Mouse (Mus musculus): ENCODE measurements at regions not wholly inside any gene's neighbourhood (a gene's known extent, or its start where the extent isn't known, plus 50 kb on each side); places are given as distances from the start of the nearest gene placed in this dataset.

DNA sequence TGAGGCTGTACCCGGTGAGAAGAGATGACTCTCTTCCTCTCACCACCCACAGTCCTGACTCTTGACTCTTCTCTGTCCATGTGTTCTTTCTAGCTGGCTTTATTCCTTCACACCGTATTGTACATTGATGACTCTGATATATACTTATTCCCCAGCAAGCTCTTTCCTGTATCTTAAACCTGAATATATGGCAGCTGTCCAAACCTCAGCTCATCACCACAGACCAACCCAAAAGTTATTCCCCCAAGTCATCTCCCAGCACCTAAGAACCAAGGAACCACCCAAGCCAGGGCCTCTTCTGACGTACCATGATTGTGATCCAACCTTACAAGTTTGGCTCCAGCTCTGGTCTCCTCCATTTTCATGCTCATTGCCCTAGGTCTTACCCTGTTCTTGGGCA lies 99.1 kb upstream of the Prdm1 start:
- Histone ChIP-seq H3K27ac (replicated peaks; ENCODE audit: low read depth, low read length) (no peak overlapping the region), H3K9ac (replicated peaks; ENCODE audit: low read length) (no peak overlapping the region), H3K4me3 (ENCODE audit: low read depth, low read length) (no peak overlapping the region), H3K36me3 (replicated peaks; ENCODE audit: control insufficient read depth, insufficient read depth, low read depth, low read length) (no peaks in the 10 kb centered on the region), H3K9me3 (replicated peaks; ENCODE audit: control insufficient read depth, low read length) (no peaks in the 10 kb centered on the region), H3K4me1 (ENCODE audit: control insufficient read depth, insufficient read depth, low read length) (no peaks in the 10 kb centered on the region), H3K27me3 (ENCODE audit: control insufficient read depth, insufficient read depth, low read length) (no peaks in the 10 kb centered on the region), H3K4me2 (ENCODE audit: low read depth, low read length) (no peak overlapping the region)
- no peak for DNase-seq (ENCODE audit: low spot score)
- no peak for ATAC-seq (replicated peaks; ENCODE audit: insufficient number of reproducible peaks, low FRiP score, low TSS enrichment, low read depth)
- WGBS, result 84% methylated on average over 3 of the region's 3 CpGs

GRCm38 (mm10) chr10:44625521-44625920 lies 97.2 kb upstream of the Prdm1 start:
- Histone ChIP-seq H3K36me3 (replicated peaks; ENCODE audit: control insufficient read depth, insufficient read depth, low read depth, low read length) (no peaks in the 10 kb centered on the region), H3K27me3 (ENCODE audit: control insufficient read depth, insufficient read depth, low read length) (no peaks in the 10 kb centered on the region), H3K9me3 (replicated peaks; ENCODE audit: control insufficient read depth, low read length) (no peaks in the 10 kb centered on the region), H3K27ac (replicated peaks; ENCODE audit: low read depth, low read length) (no peak overlapping the region), H3K4me1 (ENCODE audit: control insufficient read depth, insufficient read depth, low read length) (no peaks in the 10 kb centered on the region), H3K9ac (replicated peaks; ENCODE audit: low read length) (no peak overlapping the region), H3K4me3 (ENCODE audit: low read depth, low read length) (no peak overlapping the region), H3K4me2 (ENCODE audit: low read depth, low read length) (no peak overlapping the region)
- 87% methylated on average over 4 of the region's 4 CpGs for WGBS
- ATAC-seq (replicated peaks; ENCODE audit: insufficient number of reproducible peaks, low FRiP score, low TSS enrichment, low read depth), result no peak
- no peak for DNase-seq (ENCODE audit: low spot score)

DNA sequence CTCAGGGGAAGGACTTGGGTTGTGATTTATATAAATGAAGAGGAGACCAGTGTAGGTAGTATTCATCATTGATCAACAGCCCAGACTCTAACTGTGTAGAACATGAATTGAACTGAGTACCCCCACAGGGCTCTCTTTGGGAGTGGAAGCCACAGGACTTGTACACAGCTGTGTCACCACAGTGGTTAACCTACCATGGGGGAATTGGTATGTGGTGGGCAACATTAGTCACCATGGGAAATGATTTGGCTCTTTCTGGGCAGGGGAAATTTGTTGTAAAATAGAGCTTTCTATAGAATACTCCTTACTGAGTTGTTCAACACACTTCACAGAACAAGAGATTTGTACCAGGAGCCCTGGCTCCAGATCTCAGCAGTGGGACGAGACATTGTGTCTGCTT lies 87.3 kb upstream of the Prdm1 start:
- no peaks in the 10 kb centered on the region for H3K27me3 ChIP-seq (ENCODE audit: control insufficient read depth, insufficient read depth, low read length)
- no peaks in the 10 kb centered on the region for H3K9me3 ChIP-seq (replicated peaks; ENCODE audit: control insufficient read depth, low read length)
- 81% methylated on average over 1 of the region's 1 CpGs for WGBS
- ATAC-seq (replicated peaks; ENCODE audit: insufficient number of reproducible peaks, low FRiP score, low TSS enrichment, low read depth), result no peak
- H3K9ac ChIP-seq (replicated peaks; ENCODE audit: low read length), result no peak overlapping the region
- no peak overlapping the region for H3K4me2 ChIP-seq (ENCODE audit: low read depth, low read length)
- H3K4me3 ChIP-seq (ENCODE audit: low read depth, low read length), result no peak overlapping the region
- no peaks in the 10 kb centered on the region for H3K4me1 ChIP-seq (ENCODE audit: control insufficient read depth, insufficient read depth, low read length)
- no peak overlapping the region for H3K27ac ChIP-seq (replicated peaks; ENCODE audit: low read depth, low read length)
- H3K36me3 ChIP-seq (replicated peaks; ENCODE audit: control insufficient read depth, insufficient read depth, low read depth, low read length), result no peaks in the 10 kb centered on the region
- DNase-seq (ENCODE audit: low spot score), result no peak

- Histone ChIP-seq H3K4me3 (ENCODE audit: low read depth, low read length) (no peak overlapping the region), H3K27me3 (ENCODE audit: control insufficient read depth, insufficient read depth, low read length) (no peaks in the 10 kb centered on the region)
- WGBS, result 94% methylated on average over 7 of the region's 7 CpGs
Measured at GRCm38 (mm10) chr10:44612571-44612970, 84.3 kb upstream of the Prdm1 start.

GRCm38 (mm10) chr10:44611399-44611798 lies 83.1 kb upstream of the Prdm1 start:
- ATAC-seq (replicated peaks; ENCODE audit: insufficient number of reproducible peaks, low FRiP score, low TSS enrichment, low read depth) (no peak), DNase-seq (ENCODE audit: low spot score) (no peak)
- H3K36me3 ChIP-seq (replicated peaks; ENCODE audit: control insufficient read depth, insufficient read depth, low read depth, low read length), result no peaks in the 10 kb centered on the region
- H3K4me3 ChIP-seq (ENCODE audit: low read depth, low read length), result no peak overlapping the region
- no peaks in the 10 kb centered on the region for H3K9me3 ChIP-seq (replicated peaks; ENCODE audit: control insufficient read depth, low read length)
- no peaks in the 10 kb centered on the region for H3K27me3 ChIP-seq (ENCODE audit: control insufficient read depth, insufficient read depth, low read length)
- H3K4me1 ChIP-seq (ENCODE audit: control insufficient read depth, insufficient read depth, low read length), result no peaks in the 10 kb centered on the region
- 90% methylated on average over 5 of the region's 5 CpGs for WGBS
- no peak overlapping the region for H3K4me2 ChIP-seq (ENCODE audit: low read depth, low read length)
- H3K27ac ChIP-seq (replicated peaks; ENCODE audit: low read depth, low read length), result no peak overlapping the region
- H3K9ac ChIP-seq (replicated peaks; ENCODE audit: low read length), result no peak overlapping the region

More at GRCm38 (mm10) chr10:44612571-44612970, 84.3 kb upstream of the Prdm1 start:
- H3K4me1 ChIP-seq (ENCODE audit: control insufficient read depth, insufficient read depth, low read length), result no peaks in the 10 kb centered on the region
- DNase-seq (ENCODE audit: low spot score) (no peak), ATAC-seq (replicated peaks; ENCODE audit: insufficient number of reproducible peaks, low FRiP score, low TSS enrichment, low read depth) (no peak)
- H3K36me3 ChIP-seq (replicated peaks; ENCODE audit: control insufficient read depth, insufficient read depth, low read depth, low read length), result no peaks in the 10 kb centered on the region
- H3K4me2 ChIP-seq (ENCODE audit: low read depth, low read length), result no peak overlapping the region
- H3K9me3 ChIP-seq (replicated peaks; ENCODE audit: control insufficient read depth, low read length), result no peaks in the 10 kb centered on the region
- H3K9ac ChIP-seq (replicated peaks; ENCODE audit: low read length), result no peak overlapping the region
- H3K27ac ChIP-seq (replicated peaks; ENCODE audit: low read depth, low read length), result no peak overlapping the region

- no peaks in the 10 kb centered on the region for H3K36me3 ChIP-seq (replicated peaks; ENCODE audit: control insufficient read depth, insufficient read depth, low read depth, low read length)
- H3K27ac ChIP-seq (replicated peaks; ENCODE audit: low read depth, low read length), result no peak overlapping the region
- H3K27me3 ChIP-seq (ENCODE audit: control insufficient read depth, insufficient read depth, low read length), result no peaks in the 10 kb centered on the region
- WGBS, result 74% methylated on average over 6 of the region's 6 CpGs
- no peak overlapping the region for H3K9ac ChIP-seq (replicated peaks; ENCODE audit: low read length)
- H3K4me3 ChIP-seq (ENCODE audit: low read depth, low read length), result no peak overlapping the region
- H3K4me2 ChIP-seq (ENCODE audit: low read depth, low read length), result no peak overlapping the region
- no peaks in the 10 kb centered on the region for H3K4me1 ChIP-seq (ENCODE audit: control insufficient read depth, insufficient read depth, low read length)
- ATAC-seq (replicated peaks; ENCODE audit: insufficient number of reproducible peaks, low FRiP score, low TSS enrichment, low read depth), result no peak
- H3K9me3 ChIP-seq (replicated peaks; ENCODE audit: control insufficient read depth, low read length), result no peaks in the 10 kb centered on the region
- DNase-seq (ENCODE audit: low spot score), result no peak
Measured at GRCm38 (mm10) chr10:44609187-44609586, 80.9 kb upstream of the Prdm1 start.

- Histone ChIP-seq H3K27me3 (ENCODE audit: control insufficient read depth, insufficient read depth, low read length) (no peaks in the 10 kb centered on the region), H3K9me3 (replicated peaks; ENCODE audit: control insufficient read depth, low read length) (no peaks in the 10 kb centered on the region), H3K4me2 (ENCODE audit: low read depth, low read length) (no peak overlapping the region), H3K4me1 (ENCODE audit: control insufficient read depth, insufficient read depth, low read length) (no peaks in the 10 kb centered on the region), H3K9ac (replicated peaks; ENCODE audit: low read length) (no peak overlapping the region), H3K4me3 (ENCODE audit: low read depth, low read length) (no peak overlapping the region), H3K36me3 (replicated peaks; ENCODE audit: control insufficient read depth, insufficient read depth, low read depth, low read length) (no peaks in the 10 kb centered on the region), H3K27ac (replicated peaks; ENCODE audit: low read depth, low read length) (no peak overlapping the region)
- ATAC-seq (replicated peaks; ENCODE audit: insufficient number of reproducible peaks, low FRiP score, low TSS enrichment, low read depth) (no peak), DNase-seq (ENCODE audit: low spot score) (no peak)
- WGBS, result 69% methylated on average over 5 of the region's 5 CpGs
Measured at GRCm38 (mm10) chr10:44607334-44607851, 79.1 kb upstream of the Prdm1 start.

DNA sequence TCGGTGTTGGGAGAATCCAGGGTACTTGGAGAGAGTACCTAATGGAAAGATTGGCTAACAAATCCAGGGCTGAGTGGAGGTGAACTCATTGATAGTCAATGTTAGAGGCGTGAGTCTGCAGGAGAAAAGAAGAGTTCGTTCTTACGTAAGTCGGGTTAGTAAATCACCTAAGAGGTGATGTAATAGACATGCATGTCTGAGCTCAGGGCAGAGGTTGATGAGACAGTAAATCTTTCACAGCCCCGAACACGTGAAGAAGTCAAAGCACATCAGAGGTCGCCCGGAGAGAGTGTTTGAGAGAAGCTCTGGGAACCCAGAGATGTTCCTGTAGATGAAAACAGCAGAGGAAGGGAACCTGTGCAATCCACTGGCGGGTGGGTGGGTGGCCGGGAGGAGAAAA lies 76.2 kb upstream of the Prdm1 start:
- WGBS, result 90% methylated on average over 11 of the region's 11 CpGs
- Histone ChIP-seq H3K27ac (replicated peaks; ENCODE audit: low read depth, low read length) (no peak overlapping the region), H3K4me1 (ENCODE audit: control insufficient read depth, insufficient read depth, low read length) (no peaks in the 10 kb centered on the region), H3K4me3 (ENCODE audit: low read depth, low read length) (no peak overlapping the region), H3K27me3 (ENCODE audit: control insufficient read depth, insufficient read depth, low read length) (no peaks in the 10 kb centered on the region), H3K4me2 (ENCODE audit: low read depth, low read length) (no peak overlapping the region), H3K9me3 (replicated peaks; ENCODE audit: control insufficient read depth, low read length) (no peaks in the 10 kb centered on the region), H3K36me3 (replicated peaks; ENCODE audit: control insufficient read depth, insufficient read depth, low read depth, low read length) (no peaks in the 10 kb centered on the region), H3K9ac (replicated peaks; ENCODE audit: low read length) (no peak overlapping the region)
- ATAC-seq (replicated peaks; ENCODE audit: insufficient number of reproducible peaks, low FRiP score, low TSS enrichment, low read depth) (no peak), DNase-seq (ENCODE audit: low spot score) (no peak)
